Mouse (Mus musculus): ENCODE results near the gene Fam49a. TPM values are rescaled to one million over a fixed set of nuclear protein-coding genes. Genes with fewer than 3 reads are reported as not detected.
"Not testable (repeated sequence)": the region's sequence is repeated elsewhere in the genome, so short reads cannot be mapped to it uniquely, and the experiment has no call there.

Gene Fam49a
- polyA plus RNA-seq, 1 experiment from 2014 or later = 106 TPM

DNA sequence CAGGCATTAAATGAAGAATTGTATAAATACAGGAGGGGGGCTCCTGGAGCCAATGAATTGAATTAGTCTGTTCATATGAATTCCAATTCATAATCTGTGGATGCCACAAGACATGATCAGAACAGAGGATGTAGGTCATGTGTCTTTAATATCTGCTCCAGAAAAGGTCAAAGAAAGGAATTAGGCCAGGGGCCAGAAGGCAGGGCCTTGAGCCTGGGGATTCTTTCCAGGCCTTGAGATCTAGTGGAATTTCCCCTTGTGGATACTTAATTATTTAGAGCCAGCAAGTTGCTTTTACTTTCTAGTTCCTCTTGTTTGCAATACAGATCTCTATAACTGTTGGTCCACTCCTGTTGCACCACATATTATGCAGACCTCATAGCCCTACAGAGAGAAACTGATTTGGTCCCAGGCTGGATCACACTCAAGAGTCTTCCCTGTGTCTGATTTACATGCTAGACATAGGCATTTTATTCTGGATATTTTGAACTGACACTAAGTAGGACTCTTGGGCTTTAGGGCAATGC lies 31.8 kb upstream of the Fam49a start:
- H3K27ac ChIP-seq (ENCODE audit: low read depth, low read length) = no peak overlapping the region
- no peaks in the 10 kb centered on the region for H3K27me3 ChIP-seq (ENCODE audit: control insufficient read depth, insufficient read depth, low read length)
- no peaks in the 10 kb centered on the region for H3K9me3 ChIP-seq (ENCODE audit: control insufficient read depth, low read length)
- H3K36me3 ChIP-seq (ENCODE audit: control insufficient read depth, insufficient read depth, low read length) = no peaks in the 10 kb centered on the region
- H3K4me3 ChIP-seq (ENCODE audit: low read depth, low read length) = no peak overlapping the region
- no peaks in the 10 kb centered on the region for H3K4me1 ChIP-seq (ENCODE audit: control insufficient read depth, insufficient read depth, low read length)
- no peak overlapping the region for H3K9ac ChIP-seq (replicated peaks; ENCODE audit: low read depth, low read length)
- no peak for ATAC-seq (ENCODE audit: low read depth)
- H3K4me2 ChIP-seq (ENCODE audit: low read depth, low read length) = no peak overlapping the region

DNA sequence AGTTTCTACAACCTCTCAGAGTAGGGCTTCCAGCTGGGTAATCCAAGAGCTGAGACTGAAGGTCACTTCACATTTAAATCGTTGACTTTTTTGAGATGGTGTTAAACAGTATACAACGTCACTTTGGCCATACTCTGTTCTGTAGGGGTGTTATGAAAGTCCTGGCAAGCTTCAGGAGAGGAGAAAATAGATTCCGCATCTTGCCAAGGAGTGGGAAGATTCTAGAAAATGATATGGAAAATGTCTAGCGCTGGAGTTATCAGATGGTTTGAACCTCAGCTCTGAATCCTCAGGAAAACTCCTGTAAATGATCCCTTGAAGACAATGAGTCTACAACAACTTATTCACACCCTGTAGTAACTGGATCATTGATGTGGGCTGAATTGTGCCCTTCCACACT lies 29.8 kb upstream of the Fam49a start:
- no peaks in the 10 kb centered on the region for H3K9me3 ChIP-seq (ENCODE audit: control insufficient read depth, low read length)
- no peaks in the 10 kb centered on the region for H3K27me3 ChIP-seq (ENCODE audit: control insufficient read depth, insufficient read depth, low read length)
- no peak overlapping the region for H3K4me2 ChIP-seq (ENCODE audit: low read depth, low read length)
- H3K4me1 ChIP-seq (ENCODE audit: control insufficient read depth, insufficient read depth, low read length) = 0 out of 2 replicates have a peak, but pooled peaks cover 3% of the 10 kb centered on the region
- 90% methylated on average over 4 of the region's 4 CpGs for WGBS
- no peak overlapping the region for H3K9ac ChIP-seq (replicated peaks; ENCODE audit: low read depth, low read length)
- H3K4me3 ChIP-seq (ENCODE audit: low read depth, low read length) = no peak overlapping the region
- H3K36me3 ChIP-seq (ENCODE audit: control insufficient read depth, insufficient read depth, low read length) = no peaks in the 10 kb centered on the region
- H3K27ac ChIP-seq (ENCODE audit: low read depth, low read length) = no peak overlapping the region
- no peak for ATAC-seq (ENCODE audit: low read depth)

DNA sequence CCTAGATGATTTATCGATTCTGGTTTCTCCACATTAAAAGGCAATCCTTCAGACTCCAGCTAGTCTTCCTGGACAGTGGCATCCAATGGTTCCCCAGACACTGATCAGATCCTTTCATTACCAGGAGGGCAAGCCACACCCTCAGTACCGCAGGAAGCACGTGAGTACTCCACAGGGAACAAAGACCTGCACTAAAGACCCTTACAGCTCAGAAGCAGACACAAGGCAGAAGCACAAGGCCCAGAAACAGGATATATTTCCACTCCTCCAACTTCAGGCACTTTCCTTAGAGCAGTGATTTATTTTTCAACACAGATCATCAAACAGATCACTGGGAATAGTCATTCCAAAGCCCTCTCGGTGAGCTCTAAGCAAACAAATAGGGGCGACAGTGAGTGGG lies 25.0 kb upstream of the Fam49a start:
- H3K9me3 ChIP-seq (ENCODE audit: control insufficient read depth, low read length) = no peaks in the 10 kb centered on the region
- ATAC-seq (ENCODE audit: low read depth) = peak; percentile 83; the same call in 1 of the 2 replicates
- no peak overlapping the region for H3K9ac ChIP-seq (replicated peaks; ENCODE audit: low read depth, low read length)
- no peaks in the 10 kb centered on the region for H3K27me3 ChIP-seq (ENCODE audit: control insufficient read depth, insufficient read depth, low read length)
- H3K4me1 ChIP-seq (ENCODE audit: control insufficient read depth, insufficient read depth, low read length) = 0 out of 2 replicates have a peak, but pooled peaks cover 4% of the 10 kb centered on the region
- no peak overlapping the region for H3K4me2 ChIP-seq (ENCODE audit: low read depth, low read length)
- WGBS = 32% methylated on average over 5 of the region's 5 CpGs
- H3K27ac ChIP-seq (ENCODE audit: low read depth, low read length) = no peak overlapping the region
- H3K36me3 ChIP-seq (ENCODE audit: control insufficient read depth, insufficient read depth, low read length) = no peaks in the 10 kb centered on the region
- H3K4me3 ChIP-seq (ENCODE audit: low read depth, low read length) = no peak overlapping the region

GRCm38 (mm10) chr12:12239502-12239901 lies 22.4 kb upstream of the Fam49a start:
- H3K9me3 ChIP-seq (ENCODE audit: control insufficient read depth, low read length) = no peaks in the 10 kb centered on the region
- H3K4me2 ChIP-seq (ENCODE audit: low read depth, low read length) = no peak overlapping the region
- 0 out of 2 replicates have a peak, but pooled peaks cover 4% of the 10 kb centered on the region for H3K4me1 ChIP-seq (ENCODE audit: control insufficient read depth, insufficient read depth, low read length)
- no peaks in the 10 kb centered on the region for H3K27me3 ChIP-seq (ENCODE audit: control insufficient read depth, insufficient read depth, low read length)
- no peak overlapping the region for H3K9ac ChIP-seq (replicated peaks; ENCODE audit: low read depth, low read length)
- H3K27ac ChIP-seq (ENCODE audit: low read depth, low read length) = no peak overlapping the region
- ATAC-seq (ENCODE audit: low read depth) = no peak
- no peak overlapping the region for H3K4me3 ChIP-seq (ENCODE audit: low read depth, low read length)
- WGBS = 43% methylated on average over 3 of the region's 3 CpGs
- H3K36me3 ChIP-seq (ENCODE audit: control insufficient read depth, insufficient read depth, low read length) = no peaks in the 10 kb centered on the region

DNA sequence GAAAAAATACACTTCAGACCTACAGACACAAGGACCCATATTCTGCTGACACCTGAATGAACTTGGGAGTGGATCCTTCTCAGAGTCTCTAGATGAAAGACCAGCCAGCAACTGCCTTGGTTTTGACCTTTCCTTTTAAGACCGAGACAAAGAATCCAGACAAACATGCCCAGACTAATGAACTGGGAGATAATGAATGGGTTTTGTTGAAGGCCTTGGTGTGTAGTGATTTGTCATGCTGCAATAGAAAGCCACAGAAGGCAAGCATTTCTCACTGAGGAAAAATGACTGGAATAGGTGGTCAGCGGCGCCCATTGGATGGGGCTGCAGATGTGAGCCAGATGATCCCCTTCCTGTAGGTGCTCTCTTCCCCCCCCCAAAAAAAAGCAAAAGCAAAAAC lies 18.8 kb upstream of the Fam49a start:
- Histone ChIP-seq H3K4me2 (ENCODE audit: low read depth, low read length) (no peak overlapping the region), H3K27me3 (ENCODE audit: control insufficient read depth, insufficient read depth, low read length) (no peaks in the 10 kb centered on the region), H3K4me1 (ENCODE audit: control insufficient read depth, insufficient read depth, low read length) (no peaks in the 10 kb centered on the region), H3K4me3 (ENCODE audit: low read depth, low read length) (no peak overlapping the region), H3K36me3 (ENCODE audit: control insufficient read depth, insufficient read depth, low read length) (no peaks in the 10 kb centered on the region), H3K9ac (replicated peaks; ENCODE audit: low read depth, low read length) (no peak overlapping the region), H3K27ac (ENCODE audit: low read depth, low read length) (no peak overlapping the region), H3K9me3 (ENCODE audit: control insufficient read depth, low read length) (no peaks in the 10 kb centered on the region)
- ATAC-seq (ENCODE audit: low read depth) = no peak
- WGBS = 24% methylated on average over 3 of the region's 3 CpGs

GRCm38 (mm10) chr12:12247023-12247422 lies 14.9 kb upstream of the Fam49a start:
- H3K36me3 ChIP-seq (ENCODE audit: control insufficient read depth, insufficient read depth, low read length); H3K9ac ChIP-seq (replicated peaks; ENCODE audit: low read depth, low read length); H3K4me2 ChIP-seq (ENCODE audit: low read depth, low read length); H3K4me3 ChIP-seq (ENCODE audit: low read depth, low read length); H3K9me3 ChIP-seq (ENCODE audit: control insufficient read depth, low read length); H3K27me3 ChIP-seq (ENCODE audit: control insufficient read depth, insufficient read depth, low read length); H3K4me1 ChIP-seq (ENCODE audit: control insufficient read depth, insufficient read depth, low read length); H3K27ac ChIP-seq (ENCODE audit: low read depth, low read length); ATAC-seq (ENCODE audit: low read depth): not testable (repeated sequence)
- 95% methylated on average over 4 of the region's 4 CpGs for WGBS

GRCm38 (mm10) chr12:12249521-12249920 lies 12.4 kb upstream of the Fam49a start:
- Histone ChIP-seq H3K4me2 (ENCODE audit: low read depth, low read length) (no peak overlapping the region), H3K9me3 (ENCODE audit: control insufficient read depth, low read length) (no peaks in the 10 kb centered on the region), H3K36me3 (ENCODE audit: control insufficient read depth, insufficient read depth, low read length) (no peaks in the 10 kb centered on the region), H3K9ac (replicated peaks; ENCODE audit: low read depth, low read length) (no peak overlapping the region), H3K27me3 (ENCODE audit: control insufficient read depth, insufficient read depth, low read length) (no peaks in the 10 kb centered on the region), H3K4me1 (ENCODE audit: control insufficient read depth, insufficient read depth, low read length) (no peaks in the 10 kb centered on the region), H3K4me3 (ENCODE audit: low read depth, low read length) (no peak overlapping the region), H3K27ac (ENCODE audit: low read depth, low read length) (no peak overlapping the region)
- no peak for ATAC-seq (ENCODE audit: low read depth)
- WGBS = 53% methylated on average over 2 of the region's 2 CpGs

DNA sequence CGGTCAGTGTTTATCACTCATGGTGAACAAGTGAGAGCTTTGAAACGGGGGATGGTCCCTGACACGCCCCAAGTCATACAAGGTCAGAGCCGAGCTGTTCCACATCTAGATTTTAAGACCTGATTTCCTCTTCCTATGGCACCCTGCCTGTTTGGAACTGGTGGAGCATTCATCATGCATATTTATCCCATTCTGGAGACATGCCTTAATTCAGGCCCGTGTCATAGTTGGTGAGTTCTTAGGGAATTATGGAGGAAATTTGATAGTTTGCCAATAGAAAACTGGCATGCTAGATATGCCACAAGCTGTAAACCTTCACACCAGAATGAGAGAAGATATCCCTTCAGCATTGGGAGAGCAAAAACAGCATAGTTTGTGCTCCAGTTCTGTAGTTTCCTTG lies 8.4 kb upstream of the Fam49a start:
- ATAC-seq (ENCODE audit: low read depth) = no peak
- Histone ChIP-seq H3K27me3 (ENCODE audit: control insufficient read depth, insufficient read depth, low read length) (no peaks in the 10 kb centered on the region), H3K27ac (ENCODE audit: low read depth, low read length) (no peak overlapping the region), H3K4me3 (ENCODE audit: low read depth, low read length) (no peak overlapping the region), H3K4me2 (ENCODE audit: low read depth, low read length) (no peak overlapping the region), H3K9ac (replicated peaks; ENCODE audit: low read depth, low read length) (no peak overlapping the region), H3K4me1 (ENCODE audit: control insufficient read depth, insufficient read depth, low read length) (no peaks in the 10 kb centered on the region), H3K9me3 (ENCODE audit: control insufficient read depth, low read length) (no peaks in the 10 kb centered on the region), H3K36me3 (ENCODE audit: control insufficient read depth, insufficient read depth, low read length) (no peaks in the 10 kb centered on the region)
- 61% methylated on average over 5 of the region's 5 CpGs for WGBS

DNA sequence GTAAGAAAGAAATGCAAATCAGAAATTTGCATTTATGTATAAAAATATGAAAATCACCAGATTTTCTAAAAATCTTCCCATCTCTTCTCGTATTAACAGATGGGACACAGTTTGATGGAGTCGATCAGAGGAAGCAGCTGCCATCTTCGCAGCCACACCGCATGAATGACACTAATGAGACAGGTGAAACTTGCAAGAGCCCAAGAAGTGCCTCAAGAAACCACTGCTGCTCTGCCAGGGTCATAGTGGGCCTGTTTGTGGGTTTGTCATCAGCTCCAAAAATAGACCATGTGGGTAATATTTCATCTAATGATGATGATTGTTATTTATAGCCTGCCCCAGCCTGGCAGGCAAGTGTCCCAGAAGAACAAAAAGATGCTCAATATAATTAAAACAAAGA lies 7.8 kb upstream of the Fam49a start:
- WGBS = 88% methylated on average over 4 of the region's 4 CpGs
- Histone ChIP-seq H3K9me3 (ENCODE audit: control insufficient read depth, low read length) (no peaks in the 10 kb centered on the region), H3K9ac (replicated peaks; ENCODE audit: low read depth, low read length) (no peak overlapping the region), H3K27ac (ENCODE audit: low read depth, low read length) (no peak overlapping the region), H3K4me1 (ENCODE audit: control insufficient read depth, insufficient read depth, low read length) (no peaks in the 10 kb centered on the region), H3K4me3 (ENCODE audit: low read depth, low read length) (no peak overlapping the region), H3K27me3 (ENCODE audit: control insufficient read depth, insufficient read depth, low read length) (no peaks in the 10 kb centered on the region), H3K4me2 (ENCODE audit: low read depth, low read length) (no peak overlapping the region), H3K36me3 (ENCODE audit: control insufficient read depth, insufficient read depth, low read length) (no peaks in the 10 kb centered on the region)
- no peak for ATAC-seq (ENCODE audit: low read depth)
